Mouse (Mus musculus): ENCODE data around the gene Axin2.

The Axin2 gene

GRCm38 (mm10) chr11:108902303-108902702 is 17.8 kb upstream of the Axin2 start:
- 77% methylated on average over 4 of the region's 4 CpGs for WGBS

- WGBS = 87% methylated on average over 7 of the region's 7 CpGs
Measured at GRCm38 (mm10) chr11:108906590-108907254, 13.4 kb upstream of the Axin2 start.

- 32% methylated on average over 24 of the region's 24 CpGs for WGBS
Measured at GRCm38 (mm10) chr11:108909396-108910195, 10.6 kb upstream of the Axin2 start.

- WGBS = 44% methylated on average over 14 of the region's 14 CpGs
Measured at GRCm38 (mm10) chr11:108910328-108910886, 9.7 kb upstream of the Axin2 start.

GRCm38 (mm10) chr11:108910903-108911302 is 9.2 kb upstream of the Axin2 start:
- 67% methylated on average over 7 of the region's 7 CpGs for WGBS

- WGBS = 96% methylated on average over 12 of the region's 12 CpGs
Measured at GRCm38 (mm10) chr11:108912174-108912573, 8.0 kb upstream of the Axin2 start.

- 4% methylated on average over 12 of the region's 12 CpGs for WGBS
Measured at GRCm38 (mm10) chr11:108917422-108918324, 2.5 kb upstream of the Axin2 start.

GRCm38 (mm10) chr11:108920636-108921505 is 722 bp downstream of the Axin2 start:
- WGBS = under 1% methylated on average over 103 of the region's 104 CpGs

GRCm38 (mm10) chr11:108921506-108922455 is 1.6 kb downstream of the Axin2 start:
- WGBS = under 1% methylated on average over 61 of the region's 62 CpGs

- WGBS = 3% methylated on average over 32 of the region's 32 CpGs
Measured at GRCm38 (mm10) chr11:108922511-108923187, 2.5 kb downstream of the Axin2 start.

- whole genome bisulfite sequencing = 13% methylated on average over 17 of the region's 17 CpGs
Measured at GRCm38 (mm10) chr11:108923188-108923575, 3.0 kb downstream of the Axin2 start.

- WGBS = 32% methylated on average over 13 of the region's 13 CpGs
Measured at GRCm38 (mm10) chr11:108923781-108924180, 3.6 kb downstream of the Axin2 start.

- WGBS = 21% methylated on average over 5 of the region's 5 CpGs
Measured at GRCm38 (mm10) chr11:108924346-108924745, 4.2 kb downstream of the Axin2 start.

- WGBS = 7% methylated on average over 6 of the region's 6 CpGs
Measured at GRCm38 (mm10) chr11:108925202-108925601, 5.1 kb downstream of the Axin2 start.

GRCm38 (mm10) chr11:108925826-108926225 is 5.7 kb downstream of the Axin2 start:
- 60% methylated on average over 9 of the region's 9 CpGs for WGBS

GRCm38 (mm10) chr11:108926345-108927092 is 6.4 kb downstream of the Axin2 start:
- 36% methylated on average over 10 of the region's 10 CpGs for WGBS

GRCm38 (mm10) chr11:108927093-108927444 is 6.9 kb downstream of the Axin2 start:
- WGBS = 54% methylated on average over 13 of the region's 13 CpGs

GRCm38 (mm10) chr11:108928096-108928495 is 7.9 kb downstream of the Axin2 start:
- 40% methylated on average over 8 of the region's 8 CpGs for WGBS
